Mouse (Mus musculus): ENCODE measurements at regions not wholly inside any gene's neighbourhood (a gene's known extent, or its start where the extent isn't known, plus 50 kb on each side); places are given as distances from the start of the nearest gene placed in this dataset.

DNA sequence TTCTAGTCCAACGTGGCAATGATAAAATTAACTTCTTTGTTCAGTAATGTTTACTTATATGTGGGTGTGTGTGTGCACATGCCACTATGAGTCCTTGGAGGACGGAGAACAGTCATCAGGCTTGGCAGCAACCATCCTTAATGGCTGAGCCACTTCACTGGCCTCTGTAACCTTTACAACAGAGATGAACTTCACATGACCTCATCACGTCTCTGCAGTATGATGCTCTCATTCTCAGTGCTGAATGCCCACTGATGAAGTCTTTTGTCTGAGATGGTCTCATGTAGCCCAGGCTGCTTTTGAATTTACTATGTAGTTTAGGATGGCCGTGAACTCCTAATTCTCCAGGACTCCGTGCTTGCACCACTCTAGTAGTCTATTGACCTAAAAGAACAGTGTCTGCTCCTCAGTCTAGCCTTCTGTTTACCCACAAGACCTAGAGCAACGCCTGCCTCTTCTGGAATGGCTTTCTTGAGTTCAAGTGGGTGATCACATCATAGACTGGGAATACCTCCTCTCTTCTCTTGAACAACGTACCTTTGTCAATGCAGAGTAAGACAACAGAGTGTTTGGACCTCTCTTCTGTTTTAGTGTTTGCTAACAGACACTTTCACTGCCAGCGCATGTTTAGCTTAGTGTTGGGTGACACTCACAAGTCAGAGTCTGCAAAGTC, 308.8 kb downstream of the 1810013L24Rik start:
- H3K4me1 ChIP-seq, result no peaks in the 10 kb centered on the region
- no peak overlapping the region for H3K9ac ChIP-seq
- H3K9me3 ChIP-seq (replicated peaks), result no peaks in the 10 kb centered on the region
- no peaks in the 10 kb centered on the region for H3K36me3 ChIP-seq
- no peaks in the 10 kb centered on the region for H3K27me3 ChIP-seq (replicated peaks)
- H3K4me3 ChIP-seq, result no peak overlapping the region
- ATAC-seq, result no peak
- no peak overlapping the region for H3K4me2 ChIP-seq
- no peak overlapping the region for H3K27ac ChIP-seq
- WGBS (ENCODE audit: insufficient replicate concordance), result 53% methylated on average over 8 of the region's 8 CpGs

DNA sequence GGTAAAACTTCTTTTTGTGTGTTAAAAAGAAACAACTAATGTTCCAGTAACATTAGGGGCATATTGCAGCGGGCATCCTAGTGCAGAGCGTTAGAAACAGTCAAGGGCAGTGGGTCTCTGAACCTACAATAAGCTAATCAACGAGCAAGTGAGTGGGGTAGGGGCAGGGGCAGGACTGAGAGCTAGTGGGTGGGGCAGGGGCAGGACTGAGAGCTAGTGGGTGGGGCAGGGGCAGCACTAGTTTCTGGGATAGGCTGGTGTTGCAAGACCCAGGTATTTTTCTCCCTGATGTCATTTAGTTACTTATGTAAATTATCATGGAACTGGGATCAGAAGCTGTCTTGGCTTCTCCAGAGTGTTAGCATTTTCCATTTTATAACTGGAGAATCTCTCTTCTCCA, 309.5 kb downstream of the 1810013L24Rik start:
- no peak overlapping the region for H3K27ac ChIP-seq
- ATAC-seq, result no peak
- H3K27me3 ChIP-seq (replicated peaks), result no peaks in the 10 kb centered on the region
- no peak overlapping the region for H3K9ac ChIP-seq
- 62% methylated on average over 3 of the region's 3 CpGs for WGBS (ENCODE audit: insufficient replicate concordance)
- no peak overlapping the region for H3K4me2 ChIP-seq
- no peak overlapping the region for H3K4me3 ChIP-seq
- no peaks in the 10 kb centered on the region for H3K4me1 ChIP-seq
- H3K9me3 ChIP-seq (replicated peaks), result no peaks in the 10 kb centered on the region
- no peaks in the 10 kb centered on the region for H3K36me3 ChIP-seq

DNA sequence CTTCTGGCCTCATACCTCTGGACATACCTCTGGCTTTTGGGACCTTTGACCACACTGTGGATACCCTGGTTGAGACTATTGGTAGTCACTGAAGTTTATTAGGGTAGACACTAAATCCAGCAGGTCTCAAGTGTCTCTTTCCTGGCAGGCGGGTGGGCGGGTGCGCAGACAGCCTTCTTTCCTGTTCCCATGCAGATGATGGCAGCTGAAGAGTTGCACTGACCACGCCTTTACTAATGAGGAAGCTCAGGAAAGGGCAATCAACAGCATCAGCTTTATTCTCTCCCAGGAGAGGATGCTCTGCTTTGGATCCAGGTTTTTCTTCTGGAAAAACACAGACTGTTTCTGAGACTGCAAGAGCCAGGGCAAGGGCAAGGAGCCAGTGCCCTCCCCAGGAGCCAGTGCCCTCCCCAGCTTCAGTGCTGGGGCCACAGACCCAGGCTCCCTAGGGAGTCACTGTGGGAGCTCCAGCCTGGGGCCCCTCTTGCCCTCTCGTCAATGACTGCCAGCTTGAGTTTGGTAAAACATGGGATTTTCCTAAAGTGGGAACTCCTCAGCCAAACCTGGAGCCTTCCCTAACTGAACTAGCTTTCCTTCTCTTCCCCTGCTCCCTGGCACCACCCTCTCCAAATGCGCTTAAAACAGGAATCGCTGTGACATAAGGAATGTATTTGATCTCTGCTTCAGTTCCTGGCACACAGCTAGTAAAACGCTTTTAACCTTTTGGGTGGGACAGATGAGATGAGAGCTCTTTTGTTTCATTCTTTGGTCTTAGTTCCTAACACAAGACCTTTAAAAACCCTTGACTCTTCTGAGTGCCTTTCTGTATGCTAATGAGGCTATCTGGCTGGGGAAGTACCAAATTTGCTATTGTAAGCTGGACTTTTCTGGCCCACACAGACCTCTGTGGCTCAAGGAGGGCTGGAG, 319.6 kb downstream of the 1810013L24Rik start:
- Histone ChIP-seq H3K4me3 (no peak overlapping the region), H3K9ac (no peak overlapping the region), H3K9me3 (replicated peaks) (no peaks in the 10 kb centered on the region), H3K4me1 (no peaks in the 10 kb centered on the region), H3K27me3 (replicated peaks) (no peaks in the 10 kb centered on the region), H3K36me3 (no peaks in the 10 kb centered on the region), H3K27ac (no peak overlapping the region), H3K4me2 (no peak overlapping the region)
- ATAC-seq, result no peak
- WGBS (ENCODE audit: insufficient replicate concordance), result 48% methylated on average over 8 of the region's 8 CpGs

DNA sequence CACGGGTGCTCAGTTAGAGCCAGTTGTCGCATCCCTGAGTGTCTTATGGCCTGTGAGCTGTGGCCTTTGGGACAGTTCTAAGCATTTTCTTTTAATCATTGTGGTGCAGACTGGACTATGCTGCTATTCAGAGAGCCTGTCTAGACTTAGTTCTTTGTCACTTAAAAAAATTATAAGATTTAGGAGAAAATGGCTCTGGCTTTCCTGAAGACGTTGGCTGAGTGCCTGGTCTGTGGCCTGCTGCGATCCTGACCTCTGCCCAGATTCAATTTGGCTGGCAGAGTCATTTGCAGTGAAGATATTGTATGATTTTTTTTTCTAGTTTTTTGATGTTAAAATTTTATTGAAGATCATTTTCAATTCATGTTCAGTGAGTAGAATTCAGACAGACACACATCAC, 322.0 kb downstream of the 1810013L24Rik start:
- Histone ChIP-seq H3K36me3 (no peaks in the 10 kb centered on the region), H3K4me1 (no peaks in the 10 kb centered on the region)

DNA sequence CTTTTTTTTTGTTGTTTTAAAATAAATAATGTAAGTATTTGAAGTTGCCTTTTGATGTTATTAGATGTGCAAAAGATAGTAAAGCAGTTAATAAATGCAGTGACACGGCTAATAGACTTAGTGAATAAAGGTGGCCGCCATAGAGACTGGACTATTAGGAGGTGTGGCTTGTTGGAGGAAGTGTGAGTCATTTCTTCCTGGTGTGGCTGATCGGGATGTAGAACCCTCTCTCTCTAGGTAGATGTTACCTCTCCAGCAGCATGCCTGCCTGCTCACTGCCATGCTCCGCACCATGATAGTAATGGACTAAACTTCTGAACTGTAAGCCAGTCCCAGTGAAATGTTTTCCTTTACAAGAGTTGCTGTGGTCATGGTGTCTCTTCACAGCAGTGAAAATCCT, 323.6 kb downstream of the 1810013L24Rik start:
- 58% methylated on average over 4 of the region's 4 CpGs for WGBS (ENCODE audit: insufficient replicate concordance)
- Histone ChIP-seq H3K9ac (no peak overlapping the region), H3K4me1 (no peaks in the 10 kb centered on the region), H3K27me3 (replicated peaks) (no peaks in the 10 kb centered on the region), H3K36me3 (no peaks in the 10 kb centered on the region), H3K9me3 (replicated peaks) (no peaks in the 10 kb centered on the region), H3K4me2 (no peak overlapping the region), H3K27ac (no peak overlapping the region), H3K4me3 (no peak overlapping the region)
- no peak for ATAC-seq

More for the DNA sequence above, 322.0 kb downstream of the 1810013L24Rik start:
- ATAC-seq, result no peak
- no peak overlapping the region for H3K4me3 ChIP-seq
- H3K27ac ChIP-seq, result no peak overlapping the region
- H3K4me2 ChIP-seq, result no peak overlapping the region
- H3K27me3 ChIP-seq (replicated peaks), result no peaks in the 10 kb centered on the region
- 63% methylated on average over 4 of the region's 4 CpGs for WGBS (ENCODE audit: insufficient replicate concordance)
- no peak overlapping the region for H3K9ac ChIP-seq
- no peaks in the 10 kb centered on the region for H3K9me3 ChIP-seq (replicated peaks)

DNA sequence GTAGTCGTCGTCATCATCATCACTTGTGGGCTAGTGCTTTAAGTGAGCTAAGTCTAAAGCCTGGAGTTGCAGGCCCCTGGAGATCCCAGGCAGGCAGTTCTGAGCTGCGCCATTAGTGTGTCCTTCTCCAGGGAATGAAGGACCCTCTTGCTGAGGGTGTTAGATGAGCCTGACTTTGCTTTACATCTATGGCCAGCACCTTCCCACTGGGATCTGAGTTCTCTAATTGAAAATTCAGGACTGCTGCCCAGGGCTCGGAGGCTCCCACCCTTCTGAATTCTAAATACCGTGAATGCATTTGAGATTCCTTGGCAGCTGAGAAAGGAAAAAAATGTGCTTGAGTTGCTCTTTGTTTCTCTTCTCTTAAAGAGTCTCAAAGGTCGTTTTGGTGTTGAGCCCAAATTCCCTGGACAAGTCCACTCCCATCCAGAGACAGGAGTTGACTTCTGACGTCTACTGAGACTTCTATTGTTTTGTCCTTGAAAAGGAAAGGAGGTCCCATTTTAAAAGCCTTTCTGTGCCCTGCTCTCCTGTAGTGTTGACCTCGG, 335.9 kb downstream of the 1810013L24Rik start:
- Histone ChIP-seq H3K27me3 (replicated peaks) (no peaks in the 10 kb centered on the region), H3K4me2 (no peak overlapping the region), H3K27ac (no peak overlapping the region), H3K36me3 (no peaks in the 10 kb centered on the region), H3K9ac (no peak overlapping the region), H3K9me3 (replicated peaks) (no peaks in the 10 kb centered on the region), H3K4me1 (no peaks in the 10 kb centered on the region), H3K4me3 (no peak overlapping the region)
- WGBS (ENCODE audit: insufficient replicate concordance), result 64% methylated on average over 8 of the region's 8 CpGs
- ATAC-seq, result no peak

DNA sequence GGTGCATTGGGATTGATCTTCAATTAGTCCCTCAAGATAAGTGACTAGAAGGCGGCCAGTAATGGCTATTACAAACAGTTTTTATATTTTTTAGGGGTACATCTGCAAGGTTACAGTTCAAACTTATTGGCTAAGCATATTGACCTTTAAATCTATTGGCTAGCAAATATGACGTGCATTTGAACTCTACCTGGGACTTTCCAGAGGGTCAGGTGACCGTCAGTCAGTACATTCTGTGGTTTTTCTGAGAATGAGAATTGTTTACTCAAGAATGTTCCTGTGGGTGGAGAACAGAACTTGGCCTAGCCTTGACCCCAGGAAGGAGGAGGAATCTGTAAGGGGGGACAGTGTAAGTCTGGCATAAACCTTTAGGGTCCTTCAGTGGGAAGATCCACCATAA, 346.5 kb downstream of the 1810013L24Rik start:
- Histone ChIP-seq H3K9me3 (replicated peaks) (no peaks in the 10 kb centered on the region), H3K4me3 (no peak overlapping the region), H3K27me3 (replicated peaks) (no peaks in the 10 kb centered on the region), H3K27ac (no peak overlapping the region), H3K4me1 (no peaks in the 10 kb centered on the region), H3K4me2 (no peak overlapping the region), H3K9ac (no peak overlapping the region), H3K36me3 (no peaks in the 10 kb centered on the region)
- WGBS (ENCODE audit: insufficient replicate concordance), result 47% methylated on average over 3 of the region's 3 CpGs
- no peak for ATAC-seq

DNA sequence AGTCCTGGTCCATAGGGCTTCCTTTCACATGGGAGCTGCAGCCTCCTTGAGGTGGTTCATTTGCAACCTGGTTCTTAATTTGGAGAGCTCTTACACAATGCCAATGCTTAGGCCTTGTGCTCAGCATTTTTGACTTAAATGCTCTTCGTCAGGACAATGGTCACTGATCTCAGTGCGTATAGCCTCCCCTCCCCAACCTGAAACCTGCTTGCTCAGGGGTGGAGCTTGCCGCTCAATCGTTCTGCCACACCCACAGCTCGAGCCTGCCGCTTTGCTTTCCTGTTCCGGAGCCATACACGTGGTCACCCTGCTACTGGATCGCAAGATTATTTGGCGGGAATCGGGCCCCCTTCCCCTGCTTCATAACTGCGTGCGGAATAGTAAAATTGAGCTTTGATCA, 365.9 kb downstream of the 1810013L24Rik start:
- Histone ChIP-seq H3K27ac (no peak overlapping the region), H3K9ac (no peak overlapping the region), H3K27me3 (replicated peaks) (no peaks in the 10 kb centered on the region), H3K4me1 (no peaks in the 10 kb centered on the region), H3K36me3 (no peaks in the 10 kb centered on the region), H3K4me2 (no peak overlapping the region), H3K9me3 (replicated peaks) (no peaks in the 10 kb centered on the region), H3K4me3 (no peak overlapping the region)
- ATAC-seq, result no peak
- WGBS (ENCODE audit: insufficient replicate concordance), result 28% methylated on average over 13 of the region's 13 CpGs

DNA sequence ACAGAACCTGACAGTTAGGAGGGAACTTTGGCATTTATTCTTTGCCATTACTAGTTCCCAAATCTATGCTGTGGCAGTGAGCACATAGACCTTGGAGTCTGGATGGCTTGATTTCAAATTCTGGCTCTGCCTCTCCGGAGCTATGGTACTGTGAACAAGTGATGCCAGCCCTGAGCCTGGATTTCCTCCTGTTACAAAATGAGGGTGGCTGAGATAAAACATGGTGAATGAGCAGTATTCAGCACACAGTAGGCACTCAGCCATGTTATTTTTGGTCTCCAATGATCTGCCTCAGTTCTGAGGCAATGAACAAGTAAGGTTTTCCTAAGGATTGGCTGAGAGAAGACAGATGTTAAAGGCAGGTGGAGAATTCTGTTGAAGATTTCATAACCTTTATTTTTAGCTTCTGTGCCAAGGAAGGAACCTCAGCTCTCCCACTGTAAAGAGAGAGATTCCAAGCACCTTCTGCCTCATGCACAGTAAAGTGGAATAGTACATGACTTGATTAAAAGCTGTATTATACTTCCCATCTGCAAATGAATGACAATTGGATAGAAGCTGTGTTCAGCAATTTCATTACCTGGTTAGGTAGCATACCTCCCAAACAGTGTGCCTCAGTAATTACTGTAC, 369.1 kb downstream of the 1810013L24Rik start:
- ATAC-seq, result no peak
- no peaks in the 10 kb centered on the region for H3K9me3 ChIP-seq (replicated peaks)
- WGBS (ENCODE audit: insufficient replicate concordance), result 56% methylated on average over 1 of the region's 1 CpGs
- H3K4me3 ChIP-seq, result no peak overlapping the region
- H3K4me2 ChIP-seq, result no peak overlapping the region
- H3K27me3 ChIP-seq (replicated peaks), result no peaks in the 10 kb centered on the region
- no peaks in the 10 kb centered on the region for H3K4me1 ChIP-seq
- H3K36me3 ChIP-seq, result no peaks in the 10 kb centered on the region
- H3K27ac ChIP-seq, result no peak overlapping the region
- H3K9ac ChIP-seq, result no peak overlapping the region

DNA sequence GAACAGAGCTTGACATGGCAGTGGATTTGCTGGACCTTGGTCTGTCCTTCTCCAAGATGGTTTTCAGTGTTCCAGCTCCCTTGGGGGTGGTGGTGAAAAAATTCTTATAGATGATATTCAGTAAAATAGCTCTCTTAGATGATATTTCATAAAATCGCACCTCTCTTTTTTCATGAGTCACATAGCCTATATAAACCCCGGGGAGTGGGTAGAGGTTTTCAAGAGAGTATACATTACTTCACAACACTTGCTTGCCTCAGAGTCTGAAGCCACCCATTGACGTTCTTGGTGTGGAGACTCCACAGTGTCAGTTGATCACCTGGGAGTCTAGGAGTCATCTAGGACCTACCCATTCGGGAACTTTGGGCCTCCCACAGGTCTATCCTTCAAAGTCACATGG, 378.7 kb downstream of the 1810013L24Rik start:
- no peaks in the 10 kb centered on the region for H3K4me1 ChIP-seq
- no peak overlapping the region for H3K27ac ChIP-seq
- H3K9me3 ChIP-seq (replicated peaks), result no peaks in the 10 kb centered on the region
- ATAC-seq, result no peak
- WGBS (ENCODE audit: insufficient replicate concordance), result 66% methylated on average over 4 of the region's 4 CpGs
- no peak overlapping the region for H3K4me3 ChIP-seq
- H3K4me2 ChIP-seq, result no peak overlapping the region
- no peaks in the 10 kb centered on the region for H3K36me3 ChIP-seq
- no peak overlapping the region for H3K9ac ChIP-seq
- H3K27me3 ChIP-seq (replicated peaks), result no peaks in the 10 kb centered on the region

DNA sequence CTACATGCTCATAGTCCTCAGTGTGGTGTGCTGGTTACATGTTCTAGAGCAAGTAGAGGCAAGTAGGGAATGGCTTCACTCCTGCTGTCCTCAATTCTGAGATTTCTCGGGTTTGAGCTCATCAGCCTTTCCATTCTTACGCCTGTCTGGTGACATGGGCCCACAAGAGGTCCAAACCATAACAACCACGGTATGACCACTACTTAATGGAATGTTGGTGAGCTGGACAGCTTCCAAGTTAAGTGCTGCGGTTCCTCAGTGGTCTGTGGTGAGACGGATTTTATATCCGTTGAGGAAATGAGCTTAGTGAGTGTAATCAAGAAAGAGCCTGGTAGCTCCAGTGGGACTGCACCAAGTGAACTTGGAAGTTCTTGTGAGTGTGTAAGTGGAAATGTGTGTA, 381.6 kb downstream of the 1810013L24Rik start:
- no peak overlapping the region for H3K4me2 ChIP-seq
- no peak for ATAC-seq
- no peaks in the 10 kb centered on the region for H3K36me3 ChIP-seq
- no peaks in the 10 kb centered on the region for H3K27me3 ChIP-seq (replicated peaks)
- no peaks in the 10 kb centered on the region for H3K4me1 ChIP-seq
- H3K9me3 ChIP-seq (replicated peaks), result no peaks in the 10 kb centered on the region
- no peak overlapping the region for H3K27ac ChIP-seq
- H3K4me3 ChIP-seq, result no peak overlapping the region
- WGBS (ENCODE audit: insufficient replicate concordance), result 60% methylated on average over 6 of the region's 6 CpGs
- H3K9ac ChIP-seq, result no peak overlapping the region

DNA sequence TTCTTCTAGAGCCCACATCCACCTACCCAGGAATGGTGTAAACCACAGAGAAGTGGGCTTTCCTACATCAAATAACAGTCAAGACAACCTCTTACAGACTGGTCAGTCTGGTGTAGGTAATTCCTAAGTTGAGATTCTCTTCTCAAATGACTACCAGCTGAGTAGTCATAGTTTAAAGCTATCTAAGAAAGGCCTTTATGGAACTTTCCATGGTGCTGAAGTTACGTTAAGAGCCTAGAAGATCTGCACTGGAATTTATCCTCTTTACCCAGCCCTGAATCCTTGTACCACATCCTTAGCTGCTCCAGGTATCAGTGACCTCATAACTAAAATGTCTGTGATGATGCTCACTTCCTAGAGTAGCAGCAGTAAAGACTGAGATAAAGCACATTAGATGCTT, 385.2 kb downstream of the 1810013L24Rik start:
- ATAC-seq, result no peak
- Histone ChIP-seq H3K36me3 (no peaks in the 10 kb centered on the region), H3K27me3 (replicated peaks) (no peaks in the 10 kb centered on the region), H3K4me1 (no peaks in the 10 kb centered on the region), H3K9me3 (replicated peaks) (no peaks in the 10 kb centered on the region), H3K4me2 (no peak overlapping the region), H3K4me3 (no peak overlapping the region), H3K9ac (no peak overlapping the region), H3K27ac (no peak overlapping the region)
- 39% methylated on average over 1 of the region's 1 CpGs for WGBS (ENCODE audit: insufficient replicate concordance)

Measured in liver, embryonic 12.5 days (tissue).